Mouse (Mus musculus) kidney, postnatal 25 days (tissue): Measurements from ENCODE around the gene Extl1.
"Not testable (repeated sequence)": the region's sequence is repeated elsewhere in the genome, so short reads cannot be mapped to it uniquely, and the experiment has no call there.

Source experiments
- DNase-seq, 2 experiments: peaks; one replicate each; pipeline ENCODE4 v3.0.0; 2021; ENCODE audit warnings: mixed read lengths in 2 of 2

Gene Extl1

GRCm38 (mm10) chr4:134383750-134384149 is at the start of gene Extl1:
Gene Extl1, minus strand, starts transcription at chr4:134383850.
- DNase-seq = not testable (repeated sequence)

- no peak for DNase-seq
These were observed 49.2 kb upstream of the Extl1 start for GRCm38 (mm10) chr4:134432686-134433360.

- peak in 1 of 2 experiments; percentile 34 for DNase-seq
These were observed 46.8 kb upstream of the Extl1 start for GRCm38 (mm10) chr4:134430381-134431004.

GRCm38 (mm10) chr4:134425088-134425487 is 41.4 kb upstream of the Extl1 start:
- DNase-seq = no peak

GRCm38 (mm10) chr4:134423949-134424348 is 40.3 kb upstream of the Extl1 start:
- DNase-seq = no peak

GRCm38 (mm10) chr4:134421971-134422370 is 38.3 kb upstream of the Extl1 start:
- DNase-seq = no peak

GRCm38 (mm10) chr4:134417111-134417510 is 33.5 kb upstream of the Extl1 start:
- no peak for DNase-seq

GRCm38 (mm10) chr4:134416602-134417001 is 33.0 kb upstream of the Extl1 start:
- DNase-seq = no peak

GRCm38 (mm10) chr4:134416177-134416576 is 32.5 kb upstream of the Extl1 start:
- no peak for DNase-seq

- DNase-seq = peak in 1 of 2 experiments; percentile 20
These were observed 25.6 kb upstream of the Extl1 start for GRCm38 (mm10) chr4:134409286-134409685.

- no peak for DNase-seq
These were observed 20.1 kb upstream of the Extl1 start for GRCm38 (mm10) chr4:134403721-134404120.

GRCm38 (mm10) chr4:134402571-134403262 is 19.1 kb upstream of the Extl1 start:
- peak; percentile 32 to 66 for DNase-seq

- DNase-seq = no peak
These were observed 18.4 kb upstream of the Extl1 start for GRCm38 (mm10) chr4:134401856-134402570.

- DNase-seq = peak; percentile 73 to 81
These were observed 17.6 kb upstream of the Extl1 start for GRCm38 (mm10) chr4:134401181-134401661.

GRCm38 (mm10) chr4:134400206-134400605 is 16.6 kb upstream of the Extl1 start:
- DNase-seq = peak in 1 of 2 experiments; percentile 24

- DNase-seq = no peak
These were observed 14.1 kb upstream of the Extl1 start for GRCm38 (mm10) chr4:134397732-134398131.

- DNase-seq = peak; percentile 84 to 96
These were observed 13.5 kb upstream of the Extl1 start for GRCm38 (mm10) chr4:134397121-134397520.

- peak; percentile 93 to 96 for DNase-seq
These were observed 12.6 kb upstream of the Extl1 start, which contains the start of gene Pafah2 for GRCm38 (mm10) chr4:134395977-134396825. Gene Pafah2, plus strand, starts transcription at chr4:134396320.

- DNase-seq = no peak
These were observed 11.5 kb upstream of the Extl1 start for GRCm38 (mm10) chr4:134395142-134395541.

- peak; percentile 20 to 44 for DNase-seq
These were observed 9.4 kb upstream of the Extl1 start for GRCm38 (mm10) chr4:134393026-134393425.

- peak; percentile 24 to 60 for DNase-seq
These were observed 8.9 kb upstream of the Extl1 start for GRCm38 (mm10) chr4:134392595-134392994.

GRCm38 (mm10) chr4:134391636-134392035 is 8.0 kb upstream of the Extl1 start:
- DNase-seq = no peak
